Mouse (Mus musculus): ENCODE measurements around the gene Gm10944. TPM values are rescaled to one million over a fixed set of nuclear protein-coding genes. Genes with fewer than 3 reads are reported as not detected.

The Gm10944 gene
- polyA plus RNA-seq, 1 experiment from 2014 or later: not detected

- no peaks in the 10 kb centered on the region for H3K9me3 ChIP-seq
- no peak overlapping the region for H3K4me2 ChIP-seq
- no peak overlapping the region for H3K27ac ChIP-seq (replicated peaks)
- ATAC-seq (ENCODE audit: extremely low read depth, insufficient number of reproducible peaks, low FRiP score, low TSS enrichment): no peak
- 48% methylated on average over 2 of the region's 2 CpGs for WGBS
- H3K9ac ChIP-seq: no peak overlapping the region
- H3K36me3 ChIP-seq: no peaks in the 10 kb centered on the region
- no peaks in the 10 kb centered on the region for H3K4me1 ChIP-seq
- no peak overlapping the region for H3K4me3 ChIP-seq
- no peaks in the 10 kb centered on the region for H3K27me3 ChIP-seq (replicated peaks)
Observed at GRCm38 (mm10) chr10:10710837-10711236, 29.7 kb downstream of the Gm10944 start.

- H3K9ac ChIP-seq: no peak overlapping the region
- no peaks in the 10 kb centered on the region for H3K36me3 ChIP-seq
- WGBS: 74% methylated on average over 3 of the region's 3 CpGs
- no peaks in the 10 kb centered on the region for H3K4me1 ChIP-seq
- no peak for ATAC-seq (ENCODE audit: extremely low read depth, insufficient number of reproducible peaks, low FRiP score, low TSS enrichment)
- H3K9me3 ChIP-seq: no peaks in the 10 kb centered on the region
- no peak overlapping the region for H3K4me2 ChIP-seq
- H3K27me3 ChIP-seq (replicated peaks): no peaks in the 10 kb centered on the region
- H3K4me3 ChIP-seq: no peak overlapping the region
- no peak overlapping the region for H3K27ac ChIP-seq (replicated peaks)
Observed at GRCm38 (mm10) chr10:10726501-10726900, 45.4 kb downstream of the Gm10944 start.

Other genes starting within 250 kb of the Gm10944 start
- gene Adgb, start 209.0 kb upstream of the Gm10944 start, polyA plus RNA-seq (2015; fragmentation: Nextera tagmentation; extraction: Ambion mirVana): 0.14 and 0.15 TPM in 2 replicates
- 12.2 and 13.1 TPM in 2 replicates for gene Rab32, start 123.1 kb upstream of the Gm10944 start, polyA plus RNA-seq (2015; fragmentation: Nextera tagmentation; extraction: Ambion mirVana)

Measured in heart, embryonic 13.5 days (tissue).